Mouse (Mus musculus) frontal cortex, adult 2 months (tissue): ENCODE measurements around the gene Akip1. TPM values are rescaled to one million over a fixed set of nuclear protein-coding genes. Genes with fewer than 3 reads are reported as not detected.

Experiments used
- DNase-seq, 2 experiments: peaks; one replicate each; pipeline ENCODE4 v3.0.0; 2022; ENCODE audit warnings: low spot score in 1 of 2; ENCODE audit errors: extremely low spot score in 1 of 2
- polyA plus RNA-seq: library from polyadenylated mRNA; depleted of rRNA; stranded (reverse); fragments of >200 nt; gene quantifications from 2 replicates; pipeline ENCODE4 v1.2.3, GENCODE M21; 2012; rRNA removed

Akip1 gene
- polyA plus RNA-seq = 6.7 and 8.7 TPM in 2 replicates

DNA sequence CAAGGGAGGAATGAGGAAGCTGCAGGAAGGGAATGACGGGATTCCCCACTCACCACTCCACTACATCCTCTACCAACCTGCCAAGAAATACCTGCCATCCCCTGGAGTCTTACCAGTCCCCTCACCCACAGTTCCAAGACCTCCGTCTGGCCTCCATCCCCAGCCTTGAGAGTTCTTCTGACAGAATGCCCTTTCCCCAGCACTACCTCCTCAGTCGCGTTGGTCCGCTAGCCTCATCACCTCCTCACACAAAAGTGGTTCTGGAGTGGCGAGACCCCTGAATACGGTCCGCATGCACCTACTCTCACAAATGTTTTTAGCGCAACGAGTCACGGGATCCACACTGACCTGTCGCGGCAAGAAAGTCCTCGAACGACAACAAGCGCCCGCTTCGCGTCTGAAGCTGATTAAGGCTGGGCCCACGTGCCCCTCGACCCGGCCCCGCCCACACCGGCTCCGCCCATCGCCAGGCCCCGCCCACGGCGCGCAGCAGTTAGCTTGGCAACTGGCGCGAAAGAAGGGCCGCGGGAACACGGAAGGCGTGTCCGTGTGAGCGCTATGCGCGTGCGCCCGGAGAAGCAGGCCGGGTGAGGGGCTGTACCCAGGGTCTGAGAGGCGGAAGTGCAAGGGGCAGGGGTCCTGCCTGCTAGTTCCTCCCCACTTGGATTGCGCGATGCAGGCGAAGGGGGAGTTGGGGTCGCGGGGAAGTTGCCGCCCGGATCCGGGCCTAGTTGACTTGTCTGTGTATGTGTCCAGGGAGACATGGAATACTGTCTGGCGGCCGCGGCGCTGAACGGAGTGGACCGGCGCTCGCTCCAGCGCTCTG, at the start of gene Akip1, which contains the start of gene St5:
Gene Akip1, plus strand, starts transcription at position 501 of the 826 bp plus-strand sequence.
Gene St5, minus strand, starts transcription at position 416 of the 826 bp plus-strand sequence.
- peak; percentile 85 to 93 for DNase-seq

- no peak for DNase-seq
Observed at GRCm38 (mm10) chr7:109654871-109655270, 48.6 kb upstream of the Akip1 start.

GRCm38 (mm10) chr7:109657884-109658283, 45.6 kb upstream of the Akip1 start:
- DNase-seq = no peak

DNA sequence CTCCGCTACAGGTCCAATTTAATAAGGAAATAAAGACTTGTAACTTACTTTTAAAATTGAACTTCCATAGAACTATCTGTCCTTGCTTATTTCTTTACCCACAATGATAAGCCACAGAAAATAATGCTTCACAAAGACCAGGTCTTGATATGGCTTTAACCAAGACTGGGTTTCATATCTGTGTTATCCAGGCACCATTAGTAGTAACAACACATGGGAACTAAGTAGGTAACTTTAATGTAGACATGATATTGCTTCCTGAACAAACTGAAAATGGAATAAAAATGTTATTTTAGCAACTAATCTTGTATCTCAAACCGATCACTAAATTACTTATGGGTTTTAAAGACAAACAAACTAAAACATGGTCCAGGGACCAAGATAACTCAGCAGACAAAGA, 44.2 kb upstream of the Akip1 start:
- no peak for DNase-seq

- DNase-seq = peak in 1 of 2 experiments; percentile 34
Observed at GRCm38 (mm10) chr7:109662626-109663025, 40.9 kb upstream of the Akip1 start.

DNA sequence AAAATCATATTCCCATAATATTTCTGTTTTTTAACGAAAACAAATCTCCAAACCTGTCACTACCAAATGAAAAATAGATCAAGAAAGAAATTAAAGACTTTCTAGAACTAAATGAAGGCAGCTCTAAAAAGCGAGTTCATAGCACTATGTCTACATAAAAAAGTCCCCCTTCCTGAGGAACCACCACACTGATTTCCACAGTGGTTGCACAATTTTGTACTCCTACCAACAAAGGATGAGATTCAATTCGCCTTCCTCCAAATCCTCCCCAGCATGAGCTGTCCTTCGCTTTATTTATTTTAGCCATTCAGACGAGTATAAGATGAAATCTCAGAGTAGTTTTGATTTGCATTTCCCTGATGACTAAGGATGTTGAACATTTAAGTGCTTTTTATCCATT, 36.8 kb upstream of the Akip1 start:
- DNase-seq = no peak

DNA sequence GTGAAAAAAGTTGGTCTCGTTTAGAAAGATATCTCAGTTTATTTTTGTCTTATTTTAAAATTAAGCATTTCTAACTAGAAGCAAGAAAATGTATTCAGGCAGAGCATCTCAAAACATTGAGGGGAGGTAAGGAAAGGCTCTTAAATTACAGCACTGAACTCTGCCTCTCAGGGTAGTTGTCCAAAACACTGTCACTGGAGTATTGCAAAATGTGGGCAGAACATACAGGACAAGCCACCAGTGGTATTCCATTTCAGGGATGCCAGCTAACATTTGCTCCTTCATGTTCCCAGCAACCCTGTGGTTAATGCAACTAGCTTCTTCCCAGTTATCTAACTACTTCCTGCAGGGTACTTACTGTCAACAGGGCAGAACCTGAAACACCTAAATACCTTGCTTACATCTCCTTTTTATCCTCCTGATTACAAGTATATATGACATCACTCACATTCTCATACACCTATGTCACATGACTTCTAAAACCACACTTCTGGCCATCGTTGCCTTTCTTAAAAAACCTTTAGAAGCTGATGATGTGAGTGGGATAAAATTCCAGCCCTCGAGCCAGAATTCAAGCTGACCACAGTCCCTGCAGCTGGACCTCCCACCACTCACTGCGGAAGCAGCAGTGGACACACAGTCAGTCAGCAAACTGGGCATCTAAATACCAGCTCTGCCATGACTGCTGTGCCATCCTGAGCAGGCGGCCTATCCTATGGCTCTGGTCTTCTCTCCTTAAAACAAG, 33.9 kb upstream of the Akip1 start:
- DNase-seq = no peak

DNA sequence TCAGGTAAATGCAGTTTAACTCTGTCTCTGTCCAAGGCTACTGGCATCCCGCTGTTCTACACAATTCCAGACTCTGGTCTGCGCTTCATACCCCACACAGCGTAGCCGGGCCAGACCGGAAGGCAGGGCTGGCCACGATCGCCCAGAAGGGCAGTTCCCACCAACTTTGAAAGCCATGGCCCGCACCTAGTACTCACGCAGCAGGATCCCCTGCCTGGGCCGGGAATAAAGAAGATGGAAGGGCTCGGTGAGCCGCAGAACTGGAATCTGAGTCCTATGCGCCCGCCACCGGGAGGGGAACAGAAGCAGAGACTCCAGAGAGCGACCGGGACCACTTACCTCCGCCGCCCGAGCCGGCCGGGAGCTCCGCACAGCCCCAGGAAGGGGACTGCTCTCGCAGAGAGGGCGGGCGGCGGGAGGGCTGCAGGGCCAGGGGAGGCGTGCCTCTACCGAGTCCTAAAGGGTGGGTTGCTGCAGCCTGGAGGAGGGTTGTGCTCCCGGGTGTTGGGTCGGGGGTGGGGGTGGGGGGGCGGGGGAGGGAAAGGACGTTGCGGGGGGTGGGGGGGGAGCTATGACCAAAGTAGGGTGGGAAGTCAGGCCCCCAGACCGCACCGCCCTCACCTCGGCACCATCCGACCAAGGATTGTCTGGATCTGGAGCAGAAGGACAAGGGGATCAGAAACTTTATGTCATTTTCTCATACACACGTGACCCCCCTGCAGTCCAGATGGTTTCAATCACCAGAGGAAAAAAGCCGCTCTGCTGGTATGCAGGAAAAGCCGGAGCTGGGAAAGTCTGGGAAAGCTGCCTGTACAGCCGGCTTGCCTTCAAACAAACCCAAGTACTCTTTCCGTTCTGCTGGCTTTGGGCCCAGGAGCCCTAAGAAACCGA, 31.7 kb upstream of the Akip1 start:
- DNase-seq = peak; percentile 46 to 75

GRCm38 (mm10) chr7:109674944-109675628, 28.4 kb upstream of the Akip1 start:
- no peak for DNase-seq

- no peak for DNase-seq
Observed at GRCm38 (mm10) chr7:109680284-109680683, 23.2 kb upstream of the Akip1 start.

DNA sequence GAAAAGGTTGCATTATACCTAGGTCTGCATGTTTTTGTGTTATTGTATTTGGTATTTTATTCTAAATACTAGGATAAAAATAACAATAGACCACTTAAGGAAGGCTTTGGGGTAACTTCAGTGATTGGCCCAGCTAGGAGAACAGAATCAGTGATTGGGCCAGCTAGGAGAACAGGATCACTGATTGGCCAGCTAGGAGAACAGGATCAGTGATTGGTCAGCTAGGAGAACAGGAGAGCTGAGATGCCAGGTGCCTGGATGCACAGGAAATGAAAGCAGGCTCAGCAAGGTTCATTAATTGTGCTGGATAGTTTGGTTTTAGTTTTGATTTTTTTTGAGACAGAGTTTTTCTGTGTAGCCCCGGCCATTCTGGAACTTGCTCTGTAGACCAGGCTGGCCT, 22.6 kb upstream of the Akip1 start:
- no peak for DNase-seq

GRCm38 (mm10) chr7:109686585-109687128, 16.8 kb upstream of the Akip1 start:
- DNase-seq = no peak

- DNase-seq = no peak
Observed at GRCm38 (mm10) chr7:109690101-109690500, 13.4 kb upstream of the Akip1 start.

DNA sequence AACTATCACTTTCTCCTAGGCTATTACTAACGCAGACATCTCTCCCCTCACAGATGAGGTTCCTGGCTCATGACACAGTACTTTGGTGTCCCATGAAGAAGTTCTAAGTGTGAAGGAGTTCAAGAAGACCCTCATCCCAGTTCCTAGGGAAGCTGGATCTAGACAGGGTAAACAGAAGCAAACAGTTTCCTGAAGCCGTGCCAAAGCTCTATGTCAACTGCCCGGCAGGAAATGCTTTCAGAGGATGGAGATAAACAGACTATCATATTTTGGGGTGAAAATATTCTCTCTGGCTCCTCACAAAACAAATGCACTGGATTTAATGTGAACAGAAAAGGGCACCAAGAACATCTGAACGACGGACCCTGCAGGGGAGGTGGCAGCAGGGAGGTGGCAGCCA, 12.5 kb upstream of the Akip1 start:
- DNase-seq = no peak

GRCm38 (mm10) chr7:109694576-109695338, 8.7 kb upstream of the Akip1 start:
- no peak for DNase-seq

- DNase-seq = no peak
Observed at GRCm38 (mm10) chr7:109695339-109695726, 8.2 kb upstream of the Akip1 start.

DNA sequence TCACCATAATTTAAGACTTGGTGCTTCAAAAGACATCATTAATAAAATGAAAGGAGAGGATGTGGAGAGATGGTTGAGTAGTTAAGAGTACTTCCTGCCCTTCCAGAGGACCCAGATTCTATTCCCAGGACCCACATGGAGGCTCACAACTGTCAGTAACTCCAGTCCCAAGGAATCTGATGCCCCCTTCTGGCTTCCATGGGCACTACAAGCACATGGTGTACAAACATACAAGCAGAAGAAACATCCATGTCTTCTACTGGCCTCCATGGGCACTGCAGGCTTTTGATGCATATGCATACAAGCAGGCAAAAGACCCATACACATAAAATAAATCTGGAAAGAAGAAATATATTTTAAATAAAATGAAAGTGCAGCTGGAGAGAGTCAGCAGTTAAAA, 3.3 kb upstream of the Akip1 start:
- DNase-seq = no peak

DNA sequence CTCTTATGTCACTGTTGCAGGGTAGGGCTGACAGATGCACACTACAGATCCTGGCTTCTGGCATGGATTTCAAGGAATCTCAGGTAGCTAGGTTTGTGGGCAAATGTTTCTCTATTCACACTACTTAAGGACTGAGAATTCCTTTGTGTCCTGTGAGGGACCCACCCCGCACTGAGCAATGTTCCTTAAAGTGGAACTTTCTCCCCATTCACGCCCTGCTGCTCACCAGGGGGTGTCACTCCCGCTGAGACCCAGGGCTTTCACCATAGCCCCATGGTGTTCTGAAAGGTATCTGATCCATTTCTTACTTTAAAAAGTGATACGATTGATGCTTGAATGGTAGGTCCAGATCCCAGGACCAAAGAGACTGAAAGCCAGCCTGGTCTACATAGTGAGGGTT, 769 bp upstream of the Akip1 start:
- no peak for DNase-seq

DNA sequence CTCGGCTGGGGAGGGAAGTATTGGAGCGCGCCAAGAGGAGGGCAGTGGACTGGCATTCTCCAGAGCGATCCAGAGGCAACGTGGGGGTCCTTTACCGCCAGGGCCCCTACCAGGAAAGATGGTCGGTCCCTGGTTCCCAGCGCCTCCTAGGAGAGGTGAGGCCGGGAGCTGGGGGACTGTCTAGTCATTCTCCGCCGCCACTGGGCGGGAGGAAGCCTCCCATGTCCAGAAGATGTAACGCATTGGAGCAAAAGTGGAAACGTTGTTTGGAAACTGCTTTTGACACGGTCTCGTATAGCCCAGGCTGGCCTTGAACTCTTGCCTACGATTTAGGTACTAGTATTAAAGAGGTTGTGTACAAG, 507 bp downstream of the Akip1 start:
- no peak for DNase-seq
